Mouse (Mus musculus) activated CD4-positive, CD25-positive, alpha-beta regulatory T cell (primary cell): ENCODE data around the gene Pxn. TPM values are rescaled to one million over a fixed set of nuclear protein-coding genes. Genes with fewer than 3 reads are reported as not detected.

ENCODE experiments used
- polyA plus RNA-seq, 2 experiments: library from polyadenylated mRNA; unstranded; fragments of 100-300 nt; shearing (Covaris generic); gene quantifications; one replicate each; pipeline ENCODE4 v1.2.1; 2017

Gene Pxn
- 10 to 100 TPM; 32.0 to 38.5 TPM for polyA plus RNA-seq

DNA sequence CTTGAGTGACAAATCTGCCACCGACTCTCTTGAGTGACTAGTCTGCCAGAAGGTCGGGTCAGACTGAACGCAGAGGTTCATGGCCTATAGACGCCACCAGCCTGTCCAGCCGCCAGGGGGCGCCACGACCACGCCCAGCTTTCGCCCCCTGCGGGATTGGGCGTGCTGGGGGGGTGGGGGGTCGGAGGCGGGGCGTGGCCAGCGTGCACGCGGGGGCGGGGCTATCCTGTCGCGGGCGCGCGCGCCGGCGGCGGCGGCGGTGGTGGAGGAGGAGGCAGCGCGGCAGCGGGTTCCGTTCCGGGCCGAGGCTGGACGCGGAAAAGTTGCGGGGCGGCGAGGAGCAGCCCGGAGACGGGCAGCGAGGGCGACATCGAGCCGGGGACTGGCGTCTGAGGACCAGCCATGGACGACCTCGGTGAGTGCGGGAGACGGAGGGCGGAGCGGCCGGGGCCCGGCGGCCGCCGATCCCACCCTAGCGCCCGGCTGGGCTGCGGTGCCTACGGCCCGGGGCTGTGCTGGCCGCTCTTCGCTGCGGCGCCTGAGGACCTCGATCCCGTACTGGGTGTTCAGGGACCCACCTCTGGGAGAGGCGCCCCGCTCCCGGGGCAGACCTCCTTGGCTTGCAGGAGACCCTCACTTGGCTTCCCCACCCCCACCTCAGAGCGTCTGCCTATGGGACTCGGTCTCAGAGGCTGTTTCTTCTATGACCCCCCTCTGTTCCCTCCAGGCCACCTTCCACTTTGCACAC lies at the start of gene Pxn:
Gene Pxn (plus strand): TSS at position 223 of the 748 bp plus-strand sequence.

DNA sequence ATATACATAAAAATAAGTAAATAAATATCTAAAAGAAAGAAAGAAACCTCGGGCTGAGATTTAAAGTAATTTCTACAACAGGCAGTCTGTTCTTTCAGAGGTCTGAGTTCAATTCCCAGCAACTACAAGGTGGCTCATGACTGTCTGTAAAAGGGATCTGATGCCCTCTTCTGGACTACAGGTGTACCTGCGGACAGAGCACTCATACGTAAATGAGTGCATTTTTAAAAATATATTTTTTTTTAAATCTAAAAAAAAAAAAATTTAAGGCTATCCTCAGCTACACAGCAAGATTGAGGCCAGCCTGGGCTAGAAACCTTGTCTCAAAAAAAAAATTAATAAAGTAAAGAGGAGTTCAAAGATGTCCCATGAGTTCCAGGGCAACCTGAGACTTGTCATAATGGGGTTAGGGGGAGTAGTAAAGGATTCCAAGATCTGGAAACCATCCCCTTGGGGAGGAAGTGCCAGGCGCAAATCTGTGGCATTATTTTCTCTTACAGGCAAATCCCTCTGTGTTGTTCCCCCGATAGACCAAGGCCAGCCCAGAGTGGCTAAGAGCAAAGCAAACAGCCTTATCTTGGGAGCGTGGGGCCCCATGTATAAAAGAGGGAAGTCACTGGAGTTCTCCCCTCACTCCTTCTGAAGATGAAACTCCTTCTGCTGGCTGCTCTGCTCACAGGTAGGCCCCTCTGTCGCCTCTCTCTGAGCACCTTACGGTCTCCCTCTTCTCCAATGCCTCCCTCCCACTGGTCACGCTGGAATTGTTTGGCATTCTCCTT lies 40.6 kb upstream of the Pxn start, which contains the start of gene Pla2g1b:
Gene Pla2g1b (plus strand): TSS at position 621 of the 779 bp plus-strand sequence.

GRCm38 (mm10) chr5:115483947-115484920 lies 22.2 kb upstream of the Pxn start, which contains the start of gene Sirt4:
TSS of gene Sirt4 (minus strand) at chr5:115484725.

GRCm38 (mm10) chr5:115559237-115560101 lies 53.0 kb downstream of the Pxn start, which contains the start of gene Rplp0:
TSS of gene Rplp0 (plus strand) at chr5:115559467.

DNA sequence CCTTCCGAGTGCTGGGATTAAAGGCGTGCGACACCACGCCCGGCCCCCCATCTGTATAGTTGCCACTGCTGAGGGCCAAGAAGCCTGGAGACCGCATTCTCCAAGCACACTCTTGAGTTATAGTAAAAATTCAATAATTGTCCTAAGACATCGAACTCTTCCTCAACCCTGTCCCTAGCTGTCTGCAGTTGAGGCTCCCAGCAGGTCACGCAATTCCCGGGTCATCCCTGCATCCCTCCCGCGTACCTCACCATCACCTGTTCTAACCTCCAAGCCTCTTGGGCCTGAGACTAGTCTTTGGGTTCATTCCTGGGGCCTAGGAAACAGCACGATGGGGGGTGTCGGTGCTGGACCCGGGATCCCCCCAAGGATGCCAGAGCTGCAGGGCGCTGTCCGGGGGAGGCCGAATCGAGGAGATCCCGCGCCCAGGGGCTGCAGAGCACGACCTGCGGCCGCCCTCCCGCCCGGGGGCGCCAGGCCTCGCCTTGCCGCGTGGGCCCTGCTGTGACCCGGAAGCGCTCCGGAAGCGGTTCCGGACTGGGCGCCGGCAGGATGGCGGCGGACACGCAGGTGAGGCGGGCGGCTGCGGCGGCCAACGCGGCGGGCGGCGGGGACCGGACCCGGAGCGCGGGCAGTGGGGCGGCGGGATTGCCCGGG lies 58.4 kb downstream of the Pxn start, which contains the start of gene Gcn1l1:
Gene Gcn1l1 (plus strand): TSS at position 518 of the 657 bp plus-strand sequence.

Other genes with a start within 250 kb of the Pxn start
- 100 to 1,000 TPM in 1 of 2 experiments, 10 to 100 TPM in 1; 91.3 to 145 TPM for gene Rnf10, start 233.8 kb upstream of the Pxn start, polyA plus RNA-seq
- 10 to 100 TPM; 28.5 to 38.5 TPM for gene Coq5, start 227.0 kb upstream of the Pxn start, polyA plus RNA-seq
- gene Dynll1, start 205.7 kb upstream of the Pxn start, polyA plus RNA-seq = 100 to 1,000 TPM; 438 to 603 TPM
- gene Srsf9, start 179.5 kb upstream of the Pxn start, polyA plus RNA-seq = 100 to 1,000 TPM; 126 to 162 TPM
- 10 to 100 TPM; 20.3 to 23.1 TPM for gene Gatc, start 165.5 kb upstream of the Pxn start, polyA plus RNA-seq
- gene Triap1, start 165.5 kb upstream of the Pxn start, polyA plus RNA-seq = 10 to 100 TPM; 43.1 to 47.1 TPM
- gene Cox6a1, start 157.7 kb upstream of the Pxn start, polyA plus RNA-seq = 100 to 1,000 TPM; 570 to 585 TPM
- not detected for gene Msi1, start 77.1 kb upstream of the Pxn start, polyA plus RNA-seq
- gene Pla2g1b, start 40.4 kb upstream of the Pxn start, polyA plus RNA-seq = not detected
- 10 to 100 TPM; 11.7 to 14.5 TPM for gene Sirt4, start 22.0 kb upstream of the Pxn start, polyA plus RNA-seq
- 1,000 to 10,000 TPM; 1,681 to 2,683 TPM for gene Rplp0, start 52.8 kb downstream of the Pxn start, polyA plus RNA-seq
- gene Gcn1l1, start 58.6 kb downstream of the Pxn start, polyA plus RNA-seq = 10 to 100 TPM; 26.6 to 35.1 TPM
- 10 to 100 TPM; 22.0 to 23.0 TPM for gene Rab35, start 125.2 kb downstream of the Pxn start, polyA plus RNA-seq
- 10 to 100 TPM; 34.5 to 60.9 TPM for gene Bicdl1, start 224.9 kb downstream of the Pxn start, polyA plus RNA-seq